Mouse (Mus musculus) neural tube, embryonic 13.5 days (tissue): ENCODE results near the gene Zfp212. TPM values are rescaled to one million over a fixed set of nuclear protein-coding genes. Genes with fewer than 3 reads are reported as not detected.
"Not testable (repeated sequence)": the region's sequence is repeated elsewhere in the genome, so short reads cannot be mapped to it uniquely, and the experiment has no call there.

ENCODE experiments used
- ATAC-seq: fragments of 200-750 bp; cut with Nextera tagmentation; 2 replicates; pipeline ENCODE4 v1.8.0; 2017; ENCODE audit warnings: low read depth, mild to moderate bottlenecking, moderate TSS enrichment, moderate library complexity
- H3K27ac ChIP-seq: fragments of 300-500 bp; sonication (generic); replicated peaks from 2 replicates; pipeline ENCODE4 v1.5.1; 2015; ENCODE audit warnings: moderate library complexity, mild to moderate bottlenecking, inconsistent platforms
- H3K27me3 ChIP-seq: fragments of 300-500 bp; sonication (generic); 2 replicates; pipeline ENCODE4 v1.6.1; 2015; ENCODE audit warnings: mild to moderate bottlenecking, inconsistent platforms
- H3K36me3 ChIP-seq: fragments of 300-500 bp; sonication (generic); 2 replicates; pipeline ENCODE4 v1.6.1; 2015; ENCODE audit warnings: mild to moderate bottlenecking, inconsistent platforms
- H3K4me1 ChIP-seq: fragments of 300-500 bp; sonication (generic); replicated peaks from 2 replicates; pipeline ENCODE4 v1.6.1; 2015; ENCODE audit warnings: inconsistent platforms
- H3K4me2 ChIP-seq: fragments of 300-500 bp; sonication (generic); 2 replicates; pipeline ENCODE4 v1.6.1; 2015; ENCODE audit warnings: inconsistent platforms, mild to moderate bottlenecking, moderate library complexity
- H3K4me3 ChIP-seq: fragments of 300-500 bp; sonication (generic); 2 replicates; pipeline ENCODE4 v1.5.1; 2015; ENCODE audit warnings: mild to moderate bottlenecking, inconsistent platforms
- H3K9ac ChIP-seq: fragments of 300-500 bp; sonication (generic); 2 replicates; pipeline ENCODE4 v1.6.1; 2015; ENCODE audit warnings: moderate library complexity, mild to moderate bottlenecking, inconsistent platforms
- H3K9me3 ChIP-seq: fragments of 300-500 bp; sonication (generic); 2 replicates; pipeline ENCODE4 v1.6.1; 2016; ENCODE audit warnings: inconsistent platforms
- WGBS: fragments of 180-500 bp; shearing (Covaris S2); methylation state at CpG from one replicate; pipeline ENCODE4 v1.1.7; 2015; 5-methylcytosine and 5-hydroxymethylcytosine counted together
- polyA plus RNA-seq: library from polyadenylated mRNA; unstranded; fragments of >200 nt; fragmentation: Nextera tagmentation; extraction: Ambion mirVana; gene quantifications from 2 replicates; pipeline ENCODE4 v1.2.1, GENCODE M21; 2015

Zfp212 gene
- polyA plus RNA-seq, 1 experiment from 2014 or later = 15.8 TPM

DNA sequence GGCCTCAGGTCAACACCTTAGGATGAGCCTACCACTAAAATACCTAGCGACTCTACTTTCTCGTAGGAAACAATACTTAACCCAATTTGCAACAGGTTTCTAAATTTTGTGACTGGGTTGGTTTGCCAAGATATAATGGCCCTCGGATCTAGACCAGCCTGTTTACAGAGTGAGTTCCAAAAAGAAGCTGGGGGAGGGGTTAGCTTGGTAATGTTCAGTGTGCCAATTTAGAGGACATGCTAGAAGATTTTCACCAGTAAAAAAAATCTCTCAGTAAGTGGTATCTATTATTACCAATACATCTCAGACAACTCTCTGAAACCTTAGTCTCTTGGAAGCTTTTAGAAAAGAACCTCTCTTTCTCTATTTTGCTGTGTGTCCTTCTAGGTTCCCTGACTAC lies 23.4 kb downstream of the Zfp212 start:
- Histone ChIP-seq H3K27ac (no peak overlapping the region), H3K9me3 (no peaks in the 10 kb centered on the region), H3K36me3 (0 out of 2 replicates have a peak, but pooled peaks cover 12% of the 10 kb centered on the region), H3K4me2 (peak overlapping the region; percentile 78), H3K9ac (no peak overlapping the region; the same call in 1 of the 2 replicates), H3K4me1 (peaks cover 9% of the 10 kb centered on the region), H3K27me3 (no peaks in the 10 kb centered on the region), H3K4me3 (peak overlapping the region; percentile 46)
- no peak for ATAC-seq
- WGBS = 86% methylated on average over 3 of the region's 3 CpGs

DNA sequence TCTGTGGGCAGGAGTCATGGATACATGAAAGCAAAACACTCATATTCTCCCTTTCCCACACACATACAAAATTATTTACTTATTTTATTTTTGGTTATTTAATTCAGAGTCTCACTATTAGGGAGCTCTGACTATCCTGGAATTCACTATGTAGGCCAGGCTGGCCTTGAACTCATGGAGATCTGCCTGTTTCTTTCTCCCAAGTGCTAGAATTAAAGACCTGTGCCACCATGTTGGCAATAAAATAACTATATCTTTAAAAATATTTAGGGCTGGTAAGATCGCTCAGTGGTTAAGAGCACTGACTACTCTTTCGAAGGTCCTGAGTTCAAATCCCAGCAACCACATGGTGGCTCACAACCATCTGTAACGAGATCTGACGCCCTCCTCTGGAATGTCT lies 27.1 kb downstream of the Zfp212 start:
- peaks cover 9% of the 10 kb centered on the region for H3K4me1 ChIP-seq
- no peak overlapping the region for H3K27ac ChIP-seq
- no peak overlapping the region for H3K4me3 ChIP-seq
- H3K27me3 ChIP-seq = no peaks in the 10 kb centered on the region
- ATAC-seq = no peak
- 0 out of 2 replicates have a peak, but pooled peaks cover 12% of the 10 kb centered on the region for H3K36me3 ChIP-seq
- no peak overlapping the region for H3K9ac ChIP-seq
- H3K9me3 ChIP-seq = no peaks in the 10 kb centered on the region
- H3K4me2 ChIP-seq = no peak overlapping the region
- 96% methylated on average over 4 of the region's 4 CpGs for WGBS

DNA sequence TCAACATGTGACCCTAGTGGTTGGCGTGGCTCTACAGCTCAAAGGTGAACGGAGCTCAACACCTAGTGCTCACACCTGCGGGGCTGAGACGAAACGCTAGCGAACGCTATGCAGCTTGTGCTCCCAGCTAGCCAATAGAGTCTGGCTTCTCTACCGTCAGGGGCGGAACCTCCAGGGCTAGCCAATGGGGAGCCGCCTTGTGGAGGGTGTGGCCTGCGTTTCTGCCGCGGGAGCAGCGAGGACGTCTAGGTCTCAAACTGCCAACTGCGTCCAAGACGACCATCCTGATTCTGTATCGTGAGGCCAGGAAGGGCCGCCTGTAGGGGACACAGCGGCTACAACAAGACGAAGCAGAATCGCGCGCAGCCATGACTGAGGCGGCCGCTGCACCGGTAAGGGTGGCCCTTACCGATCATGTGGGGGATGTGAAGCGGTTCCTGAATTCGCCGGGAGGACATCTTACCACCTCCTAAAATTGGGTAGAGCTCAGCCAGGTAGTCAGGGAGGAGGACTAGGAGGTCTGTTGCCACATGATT lies 33.0 kb downstream of the Zfp212 start, which contains the start of gene Zfp956:
Gene Zfp956, plus strand, starts transcription at position 200 of the 536 bp plus-strand sequence.
- Histone ChIP-seq H3K9me3 (no peaks in the 10 kb centered on the region), H3K4me1 (peaks cover 21% of the 10 kb centered on the region), H3K4me3 (peak within 1 kb of the TSS; percentile 62), H3K4me2 (peak within 1 kb of the TSS; percentile 85), H3K9ac (peak within 1 kb of the TSS; percentile 81), H3K36me3 (peaks cover 24% of the 10 kb centered on the region), H3K27ac (peak within 1 kb of the TSS; percentile 78), H3K27me3 (no peaks in the 10 kb centered on the region)
- 0% methylated on average over 31 of the region's 31 CpGs for WGBS
- peak; percentile 99 for ATAC-seq

DNA sequence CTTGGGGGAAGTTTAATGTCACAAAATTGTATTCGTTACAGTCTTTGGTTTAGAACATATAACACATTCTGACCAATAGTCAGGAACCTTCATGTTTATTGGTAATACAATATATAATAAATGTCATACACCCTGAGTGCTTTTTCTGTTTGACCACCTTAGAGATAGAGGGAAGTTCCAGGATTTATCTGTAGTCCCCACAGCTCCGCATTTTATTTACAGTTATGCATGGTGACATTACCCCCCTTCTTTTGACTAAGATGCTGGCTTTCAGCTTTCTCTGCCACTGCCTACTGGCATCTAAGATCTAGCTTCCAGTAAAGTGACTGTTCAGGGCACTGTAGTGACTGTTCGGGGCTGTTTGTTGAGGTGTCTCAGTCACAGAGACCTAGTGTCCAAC lies 34.1 kb downstream of the Zfp212 start:
- Histone ChIP-seq H3K9me3 (no peaks in the 10 kb centered on the region), H3K27me3 (no peaks in the 10 kb centered on the region), H3K36me3 (peaks cover 36% of the 10 kb centered on the region), H3K4me2 (peak overlapping the region; percentile 85), H3K27ac (no peak overlapping the region), H3K9ac (peak overlapping the region; percentile 81; the same call in 1 of the 2 replicates), H3K4me1 (peaks cover 21% of the 10 kb centered on the region), H3K4me3 (peak overlapping the region; percentile 62)
- WGBS = 90% methylated on average over 3 of the region's 3 CpGs
- ATAC-seq = no peak

DNA sequence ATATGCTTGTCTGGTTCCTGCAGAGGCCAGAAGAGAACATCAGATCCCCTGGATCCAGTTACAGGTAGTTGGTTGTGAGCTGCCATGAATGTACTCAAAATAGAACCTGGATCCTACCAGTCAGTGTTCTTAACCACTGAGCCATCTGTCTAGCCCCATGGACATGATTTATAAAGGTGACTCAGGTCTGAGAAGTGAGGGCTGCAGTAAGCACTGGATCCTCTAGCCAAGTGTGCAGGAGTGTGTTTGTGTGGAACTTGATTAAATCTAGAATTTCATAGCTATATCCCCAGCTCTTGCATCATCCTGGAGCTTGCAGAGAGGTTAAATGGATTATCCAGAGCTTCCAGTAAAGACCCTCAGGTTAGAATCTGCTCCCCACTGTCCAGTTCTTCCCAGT lies 37.5 kb downstream of the Zfp212 start:
- no peak for ATAC-seq
- Histone ChIP-seq H3K27ac (no peak overlapping the region), H3K4me1 (peaks cover 18% of the 10 kb centered on the region), H3K4me3 (no peak overlapping the region), H3K36me3 (peaks cover 67% of the 10 kb centered on the region), H3K27me3 (no peaks in the 10 kb centered on the region), H3K9ac (no peak overlapping the region), H3K9me3 (no peaks in the 10 kb centered on the region), H3K4me2 (no peak overlapping the region)

DNA sequence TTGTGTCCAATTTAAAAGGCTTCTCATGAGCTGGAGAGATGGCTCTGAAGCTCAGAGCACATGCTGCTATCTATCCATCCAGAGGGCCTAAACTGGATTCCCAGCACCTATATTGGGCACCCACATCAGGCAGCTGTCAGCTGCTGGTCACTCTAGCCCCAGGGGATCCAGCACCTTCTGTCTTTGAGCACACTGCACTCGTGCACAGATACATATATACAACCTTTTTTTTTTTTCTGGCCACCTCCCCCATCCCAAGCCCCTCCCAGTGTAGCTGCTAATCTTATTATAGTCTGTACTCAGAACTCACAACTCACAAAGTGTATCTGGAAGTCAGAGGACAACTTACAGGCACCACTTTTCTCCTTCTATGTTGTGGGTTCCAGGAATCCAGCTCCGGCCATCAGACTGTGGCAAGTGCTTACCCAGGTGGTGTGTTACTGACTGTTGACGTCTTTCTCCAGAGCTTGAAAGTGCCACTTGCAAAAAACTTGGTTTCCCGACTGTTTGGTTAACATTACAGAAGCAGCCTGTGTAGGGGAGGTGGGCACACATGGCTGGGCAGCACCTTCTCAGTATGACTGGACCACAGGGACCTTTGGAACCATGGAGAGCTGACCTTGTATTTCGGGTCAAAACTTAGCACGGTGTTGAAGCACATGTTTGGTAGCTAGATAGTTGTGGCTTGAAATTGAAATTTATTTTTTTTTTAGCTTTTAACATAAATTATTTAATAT lies 40.6 kb downstream of the Zfp212 start:
- Histone ChIP-seq H3K9ac (no peak overlapping the region), H3K27ac (no peak overlapping the region), H3K27me3 (no peaks in the 10 kb centered on the region), H3K4me3 (no peak overlapping the region), H3K36me3 (peaks cover 96% of the 10 kb centered on the region), H3K4me1 (no peaks in the 10 kb centered on the region), H3K4me2 (no peak overlapping the region), H3K9me3 (no peaks in the 10 kb centered on the region)
- ATAC-seq = no peak
- WGBS = 89% methylated on average over 6 of the region's 6 CpGs

DNA sequence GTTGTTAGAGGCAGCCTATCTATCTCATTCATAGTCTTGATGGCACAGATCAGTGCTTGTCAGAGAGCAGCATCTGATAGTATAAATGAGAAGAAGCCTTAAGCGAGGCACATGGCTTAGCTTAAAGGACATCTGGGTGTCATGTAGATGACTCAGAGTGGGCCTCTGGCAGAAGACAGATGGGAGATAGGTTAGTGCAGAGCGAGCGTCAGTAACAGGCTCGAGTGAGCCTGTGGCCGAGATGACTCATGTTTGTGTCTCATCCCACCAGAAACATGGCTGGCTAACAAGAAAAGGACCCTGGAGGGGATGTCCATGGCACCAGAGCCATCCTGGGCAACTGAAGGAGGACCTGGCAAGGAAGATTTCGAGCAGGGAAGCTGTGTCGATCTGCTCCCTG lies 42.8 kb downstream of the Zfp212 start:
- Histone ChIP-seq H3K36me3 (peaks cover 84% of the 10 kb centered on the region), H3K4me2 (no peak overlapping the region), H3K4me3 (no peak overlapping the region), H3K9me3 (no peaks in the 10 kb centered on the region), H3K27ac (no peak overlapping the region), H3K4me1 (no peaks in the 10 kb centered on the region), H3K27me3 (no peaks in the 10 kb centered on the region), H3K9ac (no peak overlapping the region)
- ATAC-seq = no peak
- 90% methylated on average over 7 of the region's 7 CpGs for WGBS

DNA sequence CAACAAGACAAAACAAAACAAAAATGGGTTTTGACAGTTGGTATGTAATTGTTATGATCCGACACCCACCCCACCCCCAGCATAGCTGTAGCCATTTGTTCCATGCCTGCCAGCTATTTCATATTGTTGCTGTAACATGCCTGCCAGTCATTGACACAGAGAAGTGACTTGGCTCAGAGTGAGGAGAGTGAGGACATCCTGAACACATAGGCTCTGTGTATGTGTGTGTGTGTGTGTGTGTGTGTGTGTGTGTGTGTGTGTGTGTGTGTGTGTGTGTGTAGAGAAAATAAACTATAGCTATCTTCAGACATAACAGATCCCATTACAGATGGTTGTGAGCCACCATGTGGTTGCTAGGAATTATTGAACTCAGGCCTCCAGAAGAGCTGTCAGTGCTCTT lies 47.9 kb downstream of the Zfp212 start:
- H3K27me3 ChIP-seq, H3K9me3 ChIP-seq, H3K4me3 ChIP-seq, ATAC-seq, H3K4me1 ChIP-seq, H3K27ac ChIP-seq, H3K9ac ChIP-seq, H3K4me2 ChIP-seq: not testable (repeated sequence)
- WGBS = 68% methylated on average over 1 of the region's 1 CpGs
- peaks cover 36% of the 10 kb centered on the region for H3K36me3 ChIP-seq

DNA sequence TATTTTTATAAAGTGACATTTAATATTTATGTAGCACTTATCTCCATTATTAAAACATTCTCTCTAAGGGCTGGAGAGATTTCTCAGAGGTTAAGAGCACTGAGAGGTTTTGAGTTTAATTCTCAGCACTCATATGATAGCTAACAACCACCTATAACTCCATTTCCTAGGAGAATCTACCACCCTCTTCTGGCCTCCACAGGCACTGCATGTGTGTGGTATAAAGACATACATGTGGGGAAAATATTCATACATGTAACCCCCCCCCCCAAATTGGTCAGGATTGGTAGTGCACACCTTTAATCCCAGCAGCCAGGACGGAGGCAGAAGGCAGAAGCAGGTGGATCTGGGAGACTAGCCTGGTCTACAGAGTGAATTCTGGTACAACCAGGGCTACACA lies 54.3 kb downstream of the Zfp212 start:
- no peak overlapping the region for H3K4me2 ChIP-seq
- H3K27me3 ChIP-seq = no peaks in the 10 kb centered on the region
- no peak overlapping the region for H3K4me3 ChIP-seq
- no peak for ATAC-seq
- no peaks in the 10 kb centered on the region for H3K4me1 ChIP-seq
- H3K27ac ChIP-seq = no peak overlapping the region
- H3K9me3 ChIP-seq = no peaks in the 10 kb centered on the region
- H3K36me3 ChIP-seq = no peaks in the 10 kb centered on the region
- H3K9ac ChIP-seq = no peak overlapping the region
- 80% methylated on average over 1 of the region's 1 CpGs for WGBS

DNA sequence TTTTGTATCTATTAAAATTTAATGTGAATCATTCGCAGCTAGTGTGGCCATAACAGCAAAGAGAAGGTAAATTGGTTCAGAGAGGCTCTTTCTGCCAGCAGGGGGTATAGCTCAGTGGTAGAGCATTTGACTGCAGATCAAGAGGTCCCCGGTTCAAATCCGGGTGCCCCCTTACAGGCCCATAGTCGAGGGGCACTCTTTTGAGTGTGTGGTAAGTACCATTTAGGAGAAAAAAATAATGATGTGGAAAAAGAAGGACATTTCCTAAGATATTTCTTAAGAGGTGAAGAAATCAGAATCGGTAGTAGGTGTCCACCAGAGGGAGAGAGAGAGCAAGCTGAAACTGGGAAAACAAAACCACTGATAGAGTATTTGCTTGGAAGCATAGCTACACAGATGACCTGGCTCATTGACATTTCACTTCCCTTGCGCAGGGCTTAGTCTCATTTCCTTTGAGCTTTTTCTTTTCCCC lies 58.7 kb downstream of the Zfp212 start:
- no peaks in the 10 kb centered on the region for H3K36me3 ChIP-seq
- H3K27me3 ChIP-seq = no peaks in the 10 kb centered on the region
- H3K9me3 ChIP-seq = no peaks in the 10 kb centered on the region
- 0 out of 2 replicates have a peak, but pooled peaks have one; percentile 40 for ATAC-seq
- H3K27ac ChIP-seq = no peak overlapping the region
- no peak overlapping the region for H3K4me2 ChIP-seq
- no peaks in the 10 kb centered on the region for H3K4me1 ChIP-seq
- no peak overlapping the region for H3K9ac ChIP-seq
- H3K4me3 ChIP-seq = no peak overlapping the region
- WGBS = 19% methylated on average over 6 of the region's 6 CpGs
